Mouse (Mus musculus) cerebellum, adult 8-10 months (tissue): ENCODE measurements around the gene Celf2.

Source experiments
- DNase-seq: peaks from one replicate; pipeline ENCODE4 v3.0.0; 2022

The Celf2 gene

GRCm38 (mm10) chr2:6653719-6654118 is 855.6 kb downstream of the Celf2 start:
- peak; percentile 13 for DNase-seq

DNA sequence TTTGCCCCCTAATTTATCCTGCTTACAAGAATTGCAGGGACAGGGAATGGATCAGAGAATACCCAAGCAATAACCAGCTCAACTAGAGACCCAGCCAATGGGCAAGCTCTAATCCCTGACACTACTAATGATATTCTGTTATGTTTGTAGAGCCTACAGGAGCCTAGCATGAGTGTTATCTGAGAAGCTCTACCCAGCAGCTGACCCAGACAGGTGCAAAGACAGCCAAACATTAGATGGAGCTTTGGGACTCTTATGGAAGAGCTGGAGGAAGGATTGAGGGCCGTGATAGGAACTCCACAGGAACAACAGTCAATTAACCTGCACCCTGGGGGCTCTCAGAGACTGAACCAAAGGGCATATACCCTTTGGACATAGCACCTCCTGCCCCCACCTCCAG is 857.7 kb downstream of the Celf2 start:
- DNase-seq: no peak

- no peak for DNase-seq
Observed at GRCm38 (mm10) chr2:6648877-6649276, 860.5 kb downstream of the Celf2 start.

DNA sequence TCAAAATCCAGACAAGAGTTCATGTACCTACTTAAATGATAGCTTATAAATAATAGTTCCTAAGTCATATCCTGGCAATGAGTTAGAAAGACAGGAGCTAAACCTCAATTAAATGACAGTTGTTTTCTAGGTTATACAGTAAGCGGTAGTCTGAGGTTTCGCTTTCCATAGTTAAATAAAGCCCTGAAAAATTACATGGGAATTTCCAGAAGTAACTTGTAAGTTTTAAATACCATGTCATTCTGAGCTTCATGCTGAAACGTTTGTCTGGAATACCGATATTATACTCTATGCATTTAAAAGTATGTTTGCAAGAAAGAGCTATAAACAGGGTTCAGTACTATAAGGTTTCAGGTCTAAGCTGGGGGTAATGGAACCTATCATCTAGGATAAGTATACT is 862.3 kb downstream of the Celf2 start:
- DNase-seq: no peak

DNA sequence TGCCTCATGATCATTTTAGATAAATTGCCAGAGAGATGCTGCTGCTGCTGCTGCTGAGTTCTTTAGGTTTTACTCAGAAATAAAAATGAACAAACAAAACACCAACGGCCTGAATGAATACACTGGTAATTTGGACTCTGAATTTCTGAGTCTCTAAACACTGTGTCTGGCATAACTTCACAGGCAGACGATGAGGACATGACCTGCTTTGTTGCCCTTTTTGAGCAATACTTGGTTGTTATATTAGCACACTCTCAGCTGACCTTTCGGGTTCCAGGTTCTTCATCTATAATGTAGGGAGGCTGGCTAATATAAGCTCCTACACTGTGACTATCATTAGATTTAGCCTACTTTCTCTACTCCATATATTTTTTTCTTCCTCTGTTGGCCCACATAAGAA is 863.0 kb downstream of the Celf2 start:
- no peak for DNase-seq

DNA sequence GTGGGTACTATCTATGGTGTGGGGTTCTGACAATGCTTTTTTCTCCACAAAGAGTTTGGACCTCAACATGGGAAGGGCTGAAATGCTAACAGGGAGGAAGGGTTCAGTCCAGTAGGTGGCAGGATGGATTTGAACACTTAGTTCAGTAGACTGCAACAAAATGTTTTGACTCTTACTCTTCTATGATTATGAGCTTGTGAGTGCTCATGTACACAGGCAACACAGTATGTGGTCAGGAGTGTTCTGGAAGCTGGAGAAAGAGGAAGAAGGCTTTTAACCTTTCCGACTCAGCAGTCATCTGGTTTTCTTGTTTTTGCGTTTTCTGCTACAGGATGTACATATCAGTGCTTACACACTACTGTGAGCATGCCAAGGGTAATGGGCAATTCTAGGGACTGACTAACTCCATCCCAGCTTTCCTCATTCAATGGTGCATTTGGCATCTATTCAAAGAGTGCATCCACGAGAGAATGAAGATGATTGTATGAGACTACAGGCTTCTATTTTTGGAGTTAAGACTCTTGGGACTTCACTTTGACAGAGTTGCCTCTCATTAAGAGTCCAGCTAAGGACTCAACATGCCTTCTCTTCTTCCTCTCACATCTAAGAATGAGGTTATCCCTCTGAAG is 867.0 kb downstream of the Celf2 start:
- DNase-seq: no peak

- no peak for DNase-seq
Observed at GRCm38 (mm10) chr2:6639370-6639769, 870.0 kb downstream of the Celf2 start.

GRCm38 (mm10) chr2:6637147-6637546 is 872.2 kb downstream of the Celf2 start:
- DNase-seq: no peak

- no peak for DNase-seq
Observed at GRCm38 (mm10) chr2:6634899-6635298, 874.5 kb downstream of the Celf2 start.

GRCm38 (mm10) chr2:6633115-6633514 is 876.2 kb downstream of the Celf2 start:
- no peak for DNase-seq

DNA sequence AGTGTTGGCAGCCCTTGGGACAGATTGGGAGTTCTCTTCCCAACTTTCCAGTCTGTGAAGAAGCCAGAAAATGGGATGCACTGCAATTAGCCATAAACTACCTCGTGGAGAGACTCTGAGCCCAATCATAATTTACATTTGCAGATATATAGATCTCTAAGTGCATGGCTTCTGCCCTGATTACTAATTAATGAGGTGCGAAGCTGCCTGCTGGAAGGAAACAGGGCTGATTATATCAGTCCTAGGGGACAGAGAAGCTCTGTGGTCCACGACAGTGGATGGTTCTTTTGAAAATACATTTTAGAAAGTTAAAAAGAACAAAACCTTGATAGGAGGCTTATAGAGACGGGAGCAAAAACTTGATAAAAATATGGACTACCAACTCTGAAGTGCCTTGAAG is 885.6 kb downstream of the Celf2 start:
- no peak for DNase-seq

GRCm38 (mm10) chr2:6622082-6622481 is 887.3 kb downstream of the Celf2 start:
- no peak for DNase-seq

DNA sequence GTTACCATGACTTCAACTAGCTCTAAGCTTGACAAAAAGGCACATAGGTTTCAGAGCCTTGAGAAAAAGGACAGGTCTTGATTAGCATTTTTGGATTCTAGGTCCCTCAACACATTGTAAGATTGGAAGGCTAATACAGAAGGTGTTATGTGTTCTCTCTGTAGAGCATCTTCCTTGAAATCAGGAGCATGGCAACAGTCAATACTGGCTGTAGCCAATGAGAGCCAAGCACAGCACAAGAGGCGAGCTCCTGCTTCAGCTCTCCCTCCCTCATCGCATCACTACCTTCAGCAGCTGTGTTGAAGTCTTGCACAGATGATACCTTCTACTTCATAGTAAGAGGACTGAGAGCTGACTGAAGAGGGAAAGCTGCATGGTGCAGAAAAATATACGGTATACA is 890.5 kb downstream of the Celf2 start:
- no peak for DNase-seq

GRCm38 (mm10) chr2:6618450-6618849 is 890.9 kb downstream of the Celf2 start:
- DNase-seq: no peak

DNA sequence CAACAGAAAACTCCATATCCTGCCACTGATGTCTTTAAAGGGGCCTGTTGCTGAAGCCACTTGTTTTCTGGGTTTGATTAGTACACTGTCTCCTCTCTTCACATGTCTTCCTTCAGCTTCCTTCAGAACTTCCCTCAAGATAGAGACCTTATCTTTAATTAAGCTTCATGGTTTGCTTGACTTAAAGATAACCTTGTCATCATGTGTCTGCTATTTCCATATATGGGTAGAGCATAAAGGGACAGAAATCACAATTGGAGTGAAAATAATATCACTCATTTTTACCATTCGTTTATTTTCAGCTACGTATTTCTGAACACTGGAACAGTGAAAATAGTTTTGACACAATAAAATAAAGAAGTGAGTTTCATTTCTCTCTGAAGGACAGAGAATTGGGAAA is 905.0 kb downstream of the Celf2 start:
- no peak for DNase-seq

- DNase-seq: no peak
Observed at GRCm38 (mm10) chr2:6603880-6604279, 905.5 kb downstream of the Celf2 start.

- DNase-seq: no peak
Observed at GRCm38 (mm10) chr2:6602163-6602562, 907.2 kb downstream of the Celf2 start.

DNA sequence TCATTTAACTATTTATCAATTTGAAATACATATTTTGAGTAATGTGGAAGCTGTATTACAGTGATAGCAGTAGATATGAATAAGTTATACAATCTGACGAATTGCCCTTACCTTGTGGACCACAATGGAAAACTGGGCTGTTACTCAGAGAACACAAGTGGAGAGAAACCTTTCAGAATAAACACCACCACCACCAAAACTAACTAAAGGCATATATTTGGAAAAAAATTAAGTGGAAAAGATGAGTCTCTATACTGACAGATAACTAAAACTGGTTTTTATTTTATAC is 910.5 kb downstream of the Celf2 start:
- no peak for DNase-seq

DNA sequence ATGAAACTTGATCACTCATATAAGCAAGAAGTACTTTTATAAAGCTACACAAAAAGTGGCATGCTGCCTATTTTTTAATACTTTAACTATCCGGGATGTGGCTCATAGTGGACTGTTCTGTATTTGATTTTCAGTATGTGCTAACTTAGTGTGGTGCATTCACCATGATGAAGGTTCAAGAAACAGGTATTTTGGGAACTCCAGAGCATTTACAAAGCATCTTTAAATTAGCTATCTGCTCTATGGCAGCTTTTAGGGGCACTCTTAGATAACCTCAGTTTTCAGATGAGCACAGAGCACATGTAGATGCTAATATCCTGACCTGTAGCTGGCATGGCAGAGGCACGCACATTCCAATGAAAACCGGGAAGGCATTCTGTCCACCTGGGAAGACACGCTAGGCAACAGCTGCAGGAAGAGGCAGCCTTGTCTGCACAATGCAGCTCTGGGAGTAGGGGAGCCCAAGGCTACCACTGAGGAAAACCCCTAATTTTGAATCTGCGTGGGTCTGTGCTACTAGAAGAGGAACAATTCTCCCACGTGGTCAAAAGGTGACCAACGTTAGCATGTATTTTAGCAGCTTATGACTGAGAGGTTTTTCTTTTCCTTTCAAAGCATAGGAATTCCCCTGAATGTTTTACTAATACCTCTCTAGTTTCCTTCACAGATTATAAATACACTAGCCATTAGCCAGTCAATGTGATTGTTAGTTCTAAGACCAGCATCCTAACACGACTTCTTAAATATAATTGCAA is 911.1 kb downstream of the Celf2 start:
- DNase-seq: no peak

- peak; percentile 20 for DNase-seq
Observed at GRCm38 (mm10) chr2:6594736-6595135, 914.6 kb downstream of the Celf2 start.

DNA sequence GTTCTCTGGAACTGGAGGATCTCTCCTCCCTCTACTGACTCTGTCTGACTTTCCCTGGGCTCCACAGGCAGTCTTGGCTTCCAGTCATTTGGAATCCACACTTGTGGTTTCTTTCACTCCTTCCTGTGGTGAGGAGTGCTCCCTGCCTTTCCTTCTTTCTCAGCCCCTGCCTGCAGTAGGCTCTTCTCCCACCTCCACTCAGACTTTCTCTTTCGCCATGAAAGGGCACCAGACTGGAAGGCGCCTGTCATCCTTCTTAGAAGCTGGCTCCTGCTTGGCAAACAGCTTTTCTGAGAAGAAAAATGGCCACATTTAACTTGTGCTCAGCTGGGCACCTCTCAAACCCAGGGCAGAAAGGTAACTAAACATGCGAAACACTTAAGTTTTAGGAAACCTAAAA is 915.2 kb downstream of the Celf2 start:
- DNase-seq: peak; percentile 15

GRCm38 (mm10) chr2:6593739-6594138 is 915.6 kb downstream of the Celf2 start:
- no peak for DNase-seq

DNA sequence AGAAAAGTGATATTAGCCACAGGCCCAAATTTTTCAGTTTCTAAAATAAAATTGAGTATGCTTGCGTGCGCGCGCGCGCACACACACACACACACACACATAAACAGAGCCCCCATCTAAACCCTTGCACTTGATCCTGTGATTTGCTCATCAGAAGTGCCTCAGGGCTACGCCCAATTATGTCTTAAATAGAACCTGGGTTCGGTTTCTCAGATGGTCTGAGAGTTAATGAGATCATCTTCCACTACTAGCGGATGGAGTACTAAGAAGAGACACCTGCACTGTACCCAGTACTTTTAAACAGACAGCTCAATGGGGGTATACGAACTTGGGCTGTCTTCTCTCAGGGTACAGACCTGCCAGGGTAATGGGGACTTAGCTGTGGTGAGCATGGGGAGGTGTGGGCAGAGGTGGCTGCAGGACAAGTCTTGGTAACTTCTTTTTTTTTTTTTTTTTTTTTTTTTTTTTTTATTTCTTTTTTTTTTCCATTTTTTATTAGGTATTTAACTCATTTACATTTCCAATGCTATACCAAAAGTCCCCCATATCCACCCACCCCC is 923.2 kb downstream of the Celf2 start:
- no peak for DNase-seq

DNA sequence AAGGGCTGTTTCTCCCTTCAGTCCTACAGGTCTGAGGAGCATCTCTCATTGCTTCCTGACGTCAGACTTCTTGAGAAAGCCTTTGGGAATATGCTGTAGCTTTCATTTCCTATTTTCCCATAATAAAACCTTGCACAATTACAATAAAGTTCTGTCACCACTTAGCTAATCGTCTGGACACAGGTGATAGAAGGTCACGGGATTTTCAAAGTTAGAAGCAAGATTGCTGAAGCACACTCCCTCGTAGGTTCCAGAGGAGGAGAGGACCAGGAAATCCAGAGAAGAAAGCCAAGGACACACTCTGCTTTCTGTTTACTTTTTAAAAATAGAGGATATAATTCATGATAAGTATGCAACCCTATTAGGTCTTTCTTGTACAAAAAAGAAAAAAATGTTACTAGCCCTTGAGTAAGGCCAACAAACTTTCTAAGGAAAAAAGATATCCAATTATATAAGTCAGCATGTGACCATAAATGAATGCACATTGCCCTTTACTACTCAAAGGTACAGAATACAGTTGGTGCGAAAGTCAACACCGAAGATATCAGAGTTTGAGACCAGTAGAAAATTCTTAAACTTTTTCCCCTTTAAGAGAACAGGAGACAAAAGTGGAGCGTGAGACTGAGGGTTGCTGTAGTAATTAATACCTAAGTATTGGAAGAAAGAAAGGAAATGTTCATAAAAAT is 924.2 kb downstream of the Celf2 start:
- no peak for DNase-seq
